Mouse (Mus musculus): Measurements from ENCODE around the gene Bmf. TPM values are rescaled to one million over a fixed set of nuclear protein-coding genes. Genes with fewer than 3 reads are reported as not detected.

Bmf gene
- polyA plus RNA-seq, 1 experiment from 2014 or later: 9.8 TPM

DNA sequence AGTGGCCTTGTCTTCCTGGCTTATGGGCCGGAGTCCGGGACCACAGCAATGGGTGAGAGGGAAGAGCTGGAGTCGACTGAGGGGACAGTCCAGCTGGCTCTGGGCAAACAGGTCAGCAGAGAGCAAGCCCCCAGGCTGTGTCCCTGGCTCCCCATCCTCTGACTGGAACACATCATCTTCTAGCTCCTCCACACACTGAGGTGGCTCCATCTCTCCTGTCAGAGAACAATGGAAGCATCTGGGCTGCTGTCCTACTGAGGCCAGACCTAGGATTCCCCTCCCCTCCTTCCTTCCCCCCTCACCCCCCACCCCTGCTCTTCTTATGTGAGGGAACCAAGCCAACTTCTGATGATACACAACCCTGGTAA, 2.7 kb downstream of the Bmf start:
- no peak for DNase-seq (ENCODE audit: low spot score)

GRCm38 (mm10) chr2:118546104-118546797, 3.2 kb downstream of the Bmf start:
- no peak for ATAC-seq

More for the DNA sequence above, 2.7 kb downstream of the Bmf start:
- Histone ChIP-seq H3K9ac (replicated peaks; ENCODE audit: low read depth) (no peak overlapping the region), H3K4me2 (replicated peaks; ENCODE audit: low read depth, low read length) (peak overlapping the region; percentile 90), H3K27ac (ENCODE audit: low read length) (peak overlapping the region; percentile 91), H3K36me3 (ENCODE audit: insufficient read depth, low read length) (no peaks in the 10 kb centered on the region), H3K4me1 (ENCODE audit: insufficient read depth, low read depth, low read length) (peaks cover 48% of the 10 kb centered on the region), H3K4me3 (ENCODE audit: low read depth, low read length) (peak overlapping the region; percentile 96; the same call in 1 of the 2 replicates), H3K27me3 (replicated peaks; ENCODE audit: insufficient read depth, low read length) (no peaks in the 10 kb centered on the region), H3K9me3 (ENCODE audit: low read length) (no peaks in the 10 kb centered on the region)
- TF ChIP-seq CTCF (IDR thresholded peaks at IDR 0.05) (no peak), EP300 (IDR thresholded peaks at IDR 0.05) (no peak)
- 39% methylated on average over 3 of the region's 3 CpGs for WGBS
- ATAC-seq: no peak

DNA sequence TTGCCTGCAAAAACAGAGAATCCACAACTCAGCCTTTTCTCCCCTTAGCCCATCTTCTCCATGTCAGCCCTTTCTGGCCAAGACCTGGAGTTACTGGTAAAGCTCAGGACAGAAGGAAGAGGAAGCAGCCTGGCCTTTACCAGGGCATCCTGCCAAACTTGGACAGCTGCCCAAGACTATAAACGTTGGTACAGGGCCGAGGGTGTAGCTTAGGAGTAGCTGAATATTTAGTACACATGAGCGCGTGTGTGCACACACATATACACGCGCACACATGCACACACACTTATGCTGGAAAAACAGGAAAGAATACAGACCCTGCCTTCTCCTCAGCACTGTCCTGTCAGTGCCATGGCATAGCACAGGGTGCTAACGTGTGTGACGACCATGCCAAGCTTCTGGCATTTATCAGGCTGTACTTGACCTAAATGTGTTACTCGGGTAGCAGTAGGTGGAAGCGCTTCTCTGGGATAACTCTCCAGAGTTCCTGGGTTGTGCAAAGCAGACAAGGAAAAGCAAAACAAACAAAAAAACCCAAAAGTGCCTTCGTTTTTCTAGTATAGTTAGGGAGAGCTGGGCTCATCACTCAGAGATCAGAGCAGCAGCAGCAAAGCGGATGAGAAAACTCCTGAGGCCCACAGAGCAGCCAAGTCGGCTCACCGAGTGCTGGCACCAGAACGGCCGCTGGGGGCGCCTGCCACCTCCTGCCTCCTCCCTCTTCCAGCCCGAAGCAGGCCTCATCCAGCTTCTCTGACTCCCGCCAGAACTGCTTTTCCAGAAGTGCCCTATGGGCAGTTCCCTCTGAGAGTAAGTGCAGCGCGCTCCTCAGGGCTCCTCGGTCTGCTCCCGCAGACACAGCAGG, 4.0 kb downstream of the Bmf start:
- no peaks in the 10 kb centered on the region for H3K36me3 ChIP-seq (ENCODE audit: insufficient read depth, low read length)
- TF ChIP-seq EP300 (IDR thresholded peaks at IDR 0.05) (no peak; the same call in 1 of the 2 replicates), CTCF (IDR thresholded peaks at IDR 0.05) (peak; percentile 85)
- no peak overlapping the region for H3K4me3 ChIP-seq (ENCODE audit: low read depth, low read length)
- DNase-seq (ENCODE audit: low spot score) (peak; percentile 95), ATAC-seq (peak; percentile 12)
- peak overlapping the region; percentile 90 for H3K4me2 ChIP-seq (replicated peaks; ENCODE audit: low read depth, low read length)
- no peaks in the 10 kb centered on the region for H3K27me3 ChIP-seq (replicated peaks; ENCODE audit: insufficient read depth, low read length)
- WGBS: 10% methylated on average over 23 of the region's 23 CpGs
- H3K9ac ChIP-seq (replicated peaks; ENCODE audit: low read depth): no peak overlapping the region
- no peaks in the 10 kb centered on the region for H3K9me3 ChIP-seq (ENCODE audit: low read length)
- H3K4me1 ChIP-seq (ENCODE audit: insufficient read depth, low read depth, low read length): peaks cover 54% of the 10 kb centered on the region
- peak overlapping the region; percentile 91 for H3K27ac ChIP-seq (ENCODE audit: low read length)

More at GRCm38 (mm10) chr2:118546104-118546797, 3.2 kb downstream of the Bmf start:
- Histone ChIP-seq H3K9me3 (ENCODE audit: low read length) (no peaks in the 10 kb centered on the region), H3K27me3 (replicated peaks; ENCODE audit: insufficient read depth, low read length) (no peaks in the 10 kb centered on the region), H3K4me2 (replicated peaks; ENCODE audit: low read depth, low read length) (peak overlapping the region; percentile 90), H3K9ac (replicated peaks; ENCODE audit: low read depth) (no peak overlapping the region), H3K36me3 (ENCODE audit: insufficient read depth, low read length) (no peaks in the 10 kb centered on the region), H3K27ac (ENCODE audit: low read length) (peak overlapping the region; percentile 91), H3K4me3 (ENCODE audit: low read depth, low read length) (peak overlapping the region; percentile 96; the same call in 1 of the 2 replicates), H3K4me1 (ENCODE audit: insufficient read depth, low read depth, low read length) (peaks cover 48% of the 10 kb centered on the region)
- TF ChIP-seq CTCF (IDR thresholded peaks at IDR 0.05): no peak
- TF ChIP-seq EP300 (IDR thresholded peaks at IDR 0.05): no peak; the same call in 1 of the 2 replicates
- 14% methylated on average over 5 of the region's 5 CpGs for WGBS
- DNase-seq (ENCODE audit: low spot score): no peak

DNA sequence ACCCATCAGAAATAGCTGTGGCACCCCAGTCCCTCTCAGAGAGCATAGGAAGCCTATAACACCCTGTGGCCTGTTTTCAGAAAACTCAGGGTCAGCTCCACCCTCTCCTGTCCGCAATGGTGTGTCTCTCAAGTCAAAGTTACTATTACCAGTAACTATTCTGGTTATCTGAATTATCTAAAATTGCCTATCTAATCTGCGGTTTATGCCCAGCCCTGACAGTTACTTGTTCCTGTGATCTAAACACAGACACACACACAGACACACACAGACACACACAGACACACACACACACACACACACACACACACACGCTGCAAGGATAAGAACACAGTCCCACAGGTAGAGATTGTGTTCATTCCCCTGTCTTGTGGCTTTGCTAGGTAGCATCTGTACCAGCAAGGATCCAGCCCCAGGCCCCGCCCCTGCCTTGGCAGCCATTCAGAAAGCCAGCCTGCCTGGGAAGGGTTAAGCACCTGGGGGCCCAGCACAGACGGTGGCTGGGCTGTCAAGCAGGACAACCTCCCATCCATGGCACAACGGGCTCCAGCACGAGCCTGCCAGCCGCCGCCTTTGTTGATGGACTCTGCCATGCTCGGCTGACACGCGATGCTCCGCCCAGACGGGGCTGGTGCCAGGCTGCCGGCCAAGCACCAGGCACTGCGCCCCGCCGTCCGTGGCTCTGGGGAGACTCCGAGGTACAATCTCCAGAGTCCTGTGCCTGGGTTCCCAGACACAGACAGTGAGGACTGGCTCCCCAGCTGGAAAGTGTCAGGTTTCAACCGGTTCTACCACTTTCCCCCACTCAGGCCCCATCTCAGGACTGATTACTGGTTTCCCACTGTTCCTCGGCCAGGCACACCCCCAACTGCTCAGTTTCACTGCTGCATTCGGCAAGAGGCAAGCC, 5.3 kb downstream of the Bmf start:
- H3K4me3 ChIP-seq (ENCODE audit: low read depth, low read length): 0 out of 2 replicates have a peak overlapping the region, but pooled peaks have one; percentile 4
- 10% methylated on average over 23 of the region's 23 CpGs for WGBS
- TF ChIP-seq CTCF (IDR thresholded peaks at IDR 0.05) (no peak), EP300 (IDR thresholded peaks at IDR 0.05) (peak; percentile 91)
- H3K9ac ChIP-seq (replicated peaks; ENCODE audit: low read depth): no peak overlapping the region
- H3K9me3 ChIP-seq (ENCODE audit: low read length): no peaks in the 10 kb centered on the region
- H3K4me1 ChIP-seq (ENCODE audit: insufficient read depth, low read depth, low read length): peaks cover 64% of the 10 kb centered on the region
- DNase-seq (ENCODE audit: low spot score): peak; percentile 95
- peak overlapping the region; percentile 54 for H3K4me2 ChIP-seq (replicated peaks; ENCODE audit: low read depth, low read length)
- no peaks in the 10 kb centered on the region for H3K36me3 ChIP-seq (ENCODE audit: insufficient read depth, low read length)
- peak; percentile 76 for ATAC-seq
- no peaks in the 10 kb centered on the region for H3K27me3 ChIP-seq (replicated peaks; ENCODE audit: insufficient read depth, low read length)
- H3K27ac ChIP-seq (ENCODE audit: low read length): peak overlapping the region; percentile 91

DNA sequence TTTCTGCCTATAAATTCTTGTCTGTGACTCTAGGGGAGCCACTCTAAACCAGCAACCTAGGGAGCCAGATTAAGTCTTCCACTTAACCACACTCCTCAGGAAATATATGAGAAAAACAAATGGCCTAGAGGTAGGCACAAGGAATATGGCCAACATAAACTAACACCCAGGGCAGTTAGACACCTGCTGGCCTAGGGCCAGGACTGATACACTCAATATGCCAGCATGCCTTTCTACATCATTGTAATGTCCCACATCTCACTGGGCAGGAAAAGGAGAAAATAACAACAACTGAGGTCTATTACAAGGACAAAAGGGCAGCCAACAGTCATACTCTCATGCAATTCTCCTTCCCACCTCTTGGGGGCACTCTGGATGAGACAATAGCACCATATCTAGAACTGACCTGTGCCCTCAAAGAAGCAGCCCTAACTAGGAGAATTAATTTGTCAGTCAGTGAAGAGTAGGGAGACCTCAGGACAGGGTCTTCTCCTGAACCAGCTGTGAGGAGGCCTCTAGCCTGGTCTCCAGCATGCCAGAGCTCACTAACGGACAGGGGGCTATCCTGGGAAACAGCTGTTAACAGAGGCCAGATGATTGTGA, 6.4 kb downstream of the Bmf start:
- 81% methylated on average over 1 of the region's 1 CpGs for WGBS
- Histone ChIP-seq H3K9me3 (ENCODE audit: low read length) (no peaks in the 10 kb centered on the region), H3K27me3 (replicated peaks; ENCODE audit: insufficient read depth, low read length) (no peaks in the 10 kb centered on the region), H3K4me2 (replicated peaks; ENCODE audit: low read depth, low read length) (0 out of 2 replicates have a peak overlapping the region, but pooled peaks have one; percentile 54), H3K27ac (ENCODE audit: low read length) (peak overlapping the region; percentile 91; the same call in 1 of the 2 replicates), H3K4me3 (ENCODE audit: low read depth, low read length) (no peak overlapping the region), H3K4me1 (ENCODE audit: insufficient read depth, low read depth, low read length) (peaks cover 62% of the 10 kb centered on the region), H3K9ac (replicated peaks; ENCODE audit: low read depth) (no peak overlapping the region), H3K36me3 (ENCODE audit: insufficient read depth, low read length) (peaks cover 5% of the 10 kb centered on the region; the same call in 1 of the 2 replicates)
- TF ChIP-seq CTCF (IDR thresholded peaks at IDR 0.05) (peak; percentile 70), EP300 (IDR thresholded peaks at IDR 0.05) (peak; percentile 9; the same call in 1 of the 2 replicates)
- ATAC-seq (no peak), DNase-seq (ENCODE audit: low spot score) (peak; percentile 60)
